Mouse (Mus musculus) retina, adult 2 months (tissue): ENCODE data around the gene Car14.
"Not testable (repeated sequence)": the region's sequence is repeated elsewhere in the genome, so short reads cannot be mapped to it uniquely, and the experiment has no call there.

Experiments used
- DNase-seq: peaks from one replicate; pipeline ENCODE4 v3.0.0-alpha.2; 2012; ENCODE audit warnings: low read depth, low spot score

Car14 gene

GRCm38 (mm10) chr3:95892066-95893052, 12.1 kb downstream of the Car14 start:
- DNase-seq, result no peak

- no peak for DNase-seq
These were observed 13.1 kb downstream of the Car14 start, which contains the start of gene BC028528 for GRCm38 (mm10) chr3:95891211-95892065. TSS of gene BC028528 (minus strand) at chr3:95892005.

- no peak for DNase-seq
These were observed 14.8 kb downstream of the Car14 start for GRCm38 (mm10) chr3:95889664-95890063.

DNA sequence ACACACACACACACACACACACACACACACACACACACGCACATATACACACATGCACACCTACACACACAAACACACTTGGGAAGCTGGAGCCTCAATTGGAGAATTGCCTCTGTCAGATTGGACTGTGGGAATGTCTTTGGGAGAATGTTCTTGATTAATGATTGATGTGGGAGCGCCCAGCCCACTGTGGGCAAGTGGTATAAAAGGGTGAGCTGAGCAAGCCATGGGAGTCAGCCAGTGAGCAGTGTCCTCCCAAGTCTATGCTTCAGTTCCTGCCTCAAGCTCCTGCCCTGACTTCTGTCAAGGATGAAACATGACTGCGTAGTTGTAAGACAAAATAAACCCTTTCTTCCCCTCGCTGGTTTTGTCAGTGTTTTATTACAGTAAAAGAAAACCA, 16.9 kb downstream of the Car14 start:
- no peak for DNase-seq

DNA sequence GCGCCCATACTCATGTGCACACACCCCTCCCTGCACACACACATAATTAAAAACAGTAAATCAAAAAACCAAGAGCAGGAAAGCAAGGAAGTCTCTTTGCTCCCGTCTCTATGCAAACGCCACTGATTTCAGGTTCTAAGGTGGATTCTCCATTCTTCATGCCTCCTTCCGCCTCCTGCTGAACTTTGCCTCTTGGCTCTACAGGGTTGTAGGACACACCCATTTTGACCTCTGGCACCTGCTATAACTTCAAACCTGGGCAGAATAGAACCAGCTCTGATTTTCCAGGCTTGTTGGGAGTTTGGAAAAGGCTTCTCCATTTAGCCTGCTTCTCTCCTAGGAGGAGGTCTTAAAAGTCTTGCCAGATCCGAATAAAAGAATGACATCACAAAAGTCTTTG, 20.1 kb downstream of the Car14 start:
- no peak for DNase-seq

DNA sequence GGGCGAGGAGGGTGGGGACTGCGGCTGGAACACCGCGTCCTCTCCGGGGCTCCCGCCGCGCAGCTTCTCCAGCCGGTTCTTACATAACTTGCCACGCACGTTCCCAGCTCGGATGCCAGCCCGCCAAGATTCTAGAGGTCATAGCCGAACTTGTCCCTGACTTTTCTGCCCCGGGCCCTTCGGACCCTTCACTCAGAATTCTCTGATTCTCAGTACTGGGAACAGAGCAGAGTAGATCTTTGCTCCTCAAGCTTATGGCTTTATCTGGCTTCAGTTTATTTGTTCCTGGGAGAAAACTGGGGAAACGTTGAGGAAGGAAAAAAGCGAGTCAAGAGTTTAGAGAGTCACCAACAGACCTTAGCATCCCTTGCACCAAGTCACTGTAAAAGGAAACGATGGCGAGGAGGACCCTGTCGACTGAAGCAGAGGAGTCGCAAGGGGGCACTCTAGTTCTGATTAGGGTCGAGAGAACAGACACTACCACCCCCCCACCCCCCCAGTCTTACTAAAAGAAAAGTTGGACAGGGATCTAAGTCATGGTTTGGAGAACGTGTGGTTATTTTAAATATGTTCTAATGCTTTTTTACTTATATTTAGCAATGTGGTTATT, 21.6 kb downstream of the Car14 start:
- no peak for DNase-seq

DNA sequence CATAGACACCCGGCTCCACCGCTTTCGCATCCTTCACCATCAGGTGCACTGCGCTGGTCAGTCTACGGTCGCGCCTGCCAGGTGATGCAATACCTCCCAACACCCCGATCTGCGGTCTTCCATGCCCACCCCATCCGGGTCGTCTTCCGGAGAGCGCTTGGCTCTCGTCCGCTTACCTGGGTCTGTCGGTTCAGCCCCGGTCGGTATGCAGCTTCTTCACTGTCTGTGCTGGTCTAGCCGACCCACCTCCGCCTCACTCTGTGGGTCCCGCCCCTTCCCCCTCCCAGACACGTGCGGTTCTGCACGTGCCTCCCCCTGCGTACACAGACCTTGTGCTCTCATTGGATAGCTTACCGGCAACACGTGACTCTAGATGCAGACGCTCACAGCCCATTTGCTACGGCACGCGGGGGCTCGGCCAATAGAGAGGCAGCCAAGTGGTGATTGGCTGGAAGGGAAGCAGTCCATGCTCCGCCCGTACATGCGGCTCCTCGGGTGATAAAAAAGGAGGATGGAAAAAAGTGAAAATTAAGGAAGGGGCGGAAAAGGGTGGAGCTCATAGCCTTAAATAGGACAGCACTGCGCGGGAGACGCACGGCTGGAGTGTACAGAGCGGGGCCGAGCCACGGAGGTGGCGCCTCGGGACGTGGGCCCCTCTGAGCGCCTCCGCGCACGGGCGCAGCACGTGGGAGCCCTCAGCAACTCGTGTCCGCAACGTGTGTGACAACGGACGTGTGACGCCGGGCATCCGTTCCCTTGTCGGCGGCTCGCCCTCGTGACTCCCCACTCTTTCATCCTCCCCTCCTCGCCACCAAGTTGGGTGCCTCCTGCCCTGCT, 22.3 kb downstream of the Car14 start, which contains the start of gene Ciart:
TSS of gene Ciart (minus strand) at position 273 of the 837 bp plus-strand sequence.
- peak; percentile 85 for DNase-seq

- no peak for DNase-seq
These were observed 25.4 kb downstream of the Car14 start for GRCm38 (mm10) chr3:95879063-95879462.

- DNase-seq, result no peak
These were observed 32.4 kb downstream of the Car14 start for GRCm38 (mm10) chr3:95872048-95872447.

DNA sequence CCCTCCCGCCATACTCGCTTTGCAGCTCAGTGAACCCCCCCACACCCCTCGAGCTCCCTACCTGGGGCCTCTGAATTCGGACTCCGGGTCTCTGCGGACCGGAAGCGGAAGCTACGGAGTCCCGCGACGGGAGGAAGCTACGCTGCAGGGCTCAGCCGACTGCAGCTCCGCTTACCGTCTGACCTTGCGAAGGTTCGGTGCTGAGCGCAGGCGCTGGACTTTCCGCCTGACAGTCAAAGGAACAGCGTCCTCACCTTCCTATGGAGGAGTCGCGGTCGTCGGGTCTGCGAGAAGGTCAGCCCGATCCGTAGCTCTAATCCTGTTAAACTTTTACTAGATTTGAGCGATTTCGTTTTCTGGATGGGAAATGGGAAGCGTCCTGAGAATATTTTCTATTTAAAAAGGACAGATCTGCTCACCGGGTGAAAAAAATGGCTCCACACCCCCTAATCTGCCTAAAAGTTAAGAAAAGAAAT, 33.1 kb downstream of the Car14 start, which contains the start of gene Mrps21:
TSS of gene Mrps21 (minus strand) at position 128 of the 476 bp plus-strand sequence.
- peak; percentile 77 for DNase-seq

DNA sequence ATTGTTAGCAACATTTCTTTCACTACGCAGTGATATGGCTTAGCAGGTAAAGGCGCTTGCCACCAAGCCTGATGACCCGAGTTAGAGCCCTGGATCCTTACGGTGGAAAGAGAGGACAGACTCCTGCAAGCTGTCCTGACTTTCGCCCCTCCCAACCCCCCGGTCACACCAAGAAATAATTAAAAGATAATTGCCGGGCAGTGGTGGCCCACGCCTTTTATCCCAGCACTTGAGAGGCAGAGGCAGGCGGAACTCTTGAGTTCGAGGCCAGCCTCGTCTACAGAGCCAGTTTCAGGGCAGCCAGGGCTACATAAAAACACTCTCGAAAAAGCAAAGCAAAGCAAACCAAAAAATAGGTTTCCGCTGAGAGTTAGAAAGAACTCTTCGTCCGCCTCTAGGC, 33.5 kb downstream of the Car14 start:
- no peak for DNase-seq

GRCm38 (mm10) chr3:95867408-95867807, 37.1 kb downstream of the Car14 start:
- DNase-seq, result no peak

GRCm38 (mm10) chr3:95866071-95866470, 38.4 kb downstream of the Car14 start:
- no peak for DNase-seq

- DNase-seq, result no peak
These were observed 38.9 kb downstream of the Car14 start for GRCm38 (mm10) chr3:95865571-95865970.

GRCm38 (mm10) chr3:95865050-95865449, 39.4 kb downstream of the Car14 start:
- peak; percentile 34 for DNase-seq

GRCm38 (mm10) chr3:95863578-95863977, 40.9 kb downstream of the Car14 start:
- DNase-seq, result no peak

- peak; percentile 64 for DNase-seq
These were observed 42.7 kb downstream of the Car14 start for GRCm38 (mm10) chr3:95861796-95862195.

GRCm38 (mm10) chr3:95861216-95861615, 43.3 kb downstream of the Car14 start:
- no peak for DNase-seq

DNA sequence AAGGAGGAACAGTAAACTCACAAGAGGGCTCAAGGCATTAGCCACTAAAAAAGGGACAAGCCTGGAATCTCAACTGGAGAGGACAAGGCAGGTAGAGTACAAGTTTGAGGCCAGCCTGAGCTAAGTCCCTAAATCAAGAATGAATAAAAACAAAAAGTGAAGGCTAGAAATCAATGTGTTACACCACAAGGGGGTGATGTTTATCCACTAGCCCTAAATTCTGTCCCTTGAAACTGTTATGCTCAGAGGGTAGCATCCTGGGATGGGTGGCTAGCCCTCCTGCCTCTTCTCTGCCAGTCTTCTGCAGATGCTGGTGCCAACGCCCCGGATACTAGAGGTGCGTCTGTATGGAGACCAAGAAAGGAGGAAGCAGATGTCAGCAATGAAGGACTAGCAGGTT, 44.2 kb downstream of the Car14 start:
- DNase-seq, result no peak

- DNase-seq, result not testable (repeated sequence)
These were observed 46.2 kb downstream of the Car14 start for GRCm38 (mm10) chr3:95858278-95858677.
